Comparison of ENCODE assay signal across 8 mouse cellular contexts in the genomic region with DNA sequence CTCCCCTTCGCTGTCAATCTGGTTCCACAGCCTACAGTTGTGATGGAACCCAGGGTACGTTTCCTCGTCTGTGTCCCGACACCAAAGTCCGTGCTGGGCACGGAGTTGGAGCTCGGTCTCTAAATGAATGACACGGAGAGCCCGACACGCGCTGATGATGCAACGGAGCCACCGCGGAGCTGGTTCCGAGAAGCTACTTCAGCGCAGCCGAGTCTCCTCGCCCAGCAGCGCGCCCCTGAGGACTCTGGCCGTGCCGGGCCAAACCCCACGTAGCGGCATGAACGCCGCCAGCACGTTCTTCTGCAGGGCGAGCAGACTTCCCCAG. TPM values are rescaled to one million over a fixed set of nuclear protein-coding genes. Genes with fewer than 3 reads are reported as not detected.
DNase-seq lines count a peak whose midpoint lies in the region; ATAC-seq and TF ChIP-seq lines count a peak whose summit lies in the region.

No protein-coding gene starts in this region.

- no peaks in the 10 kb centered on the region for H3K9me3 ChIP-seq in kidney, postnatal 0 days (replicated peaks; ENCODE audit: low read length)
- no peaks in the 10 kb centered on the region for H3K9me3 ChIP-seq in embryonic facial prominence, embryonic 11.5 days (replicated peaks; ENCODE audit: control insufficient read depth, low read length)
- no peaks in the 10 kb centered on the region for H3K9me3 ChIP-seq in intestine, embryonic 14.5 days (ENCODE audit: control insufficient read depth, low read length)
- no peaks in the 10 kb centered on the region for H3K9me3 ChIP-seq in midbrain, postnatal 0 days (ENCODE audit: low read length)

- no peak; the same call in 1 of the 2 replicates for ATAC-seq in kidney, postnatal 0 days (replicated peaks; ENCODE audit: low FRiP score, low read depth)
- ATAC-seq in embryonic facial prominence, embryonic 11.5 days (replicated peaks; ENCODE audit: insufficient number of reproducible peaks, low FRiP score, low TSS enrichment, low read depth), result no peak
- ATAC-seq in intestine, embryonic 14.5 days (replicated peaks; ENCODE audit: low FRiP score, low TSS enrichment, low read depth), result no peak; the same call in none of the 2 replicates
- no peak for ATAC-seq in midbrain, postnatal 0 days (ENCODE audit: low FRiP score)
- no peak for ATAC-seq in megakaryocyte-erythroid progenitor cell, adult 5-6 weeks (replicated peaks; ENCODE audit: low FRiP score, low TSS enrichment, poor library complexity, severe bottlenecking)

- no peaks in the 10 kb centered on the region for H3K4me1 ChIP-seq in kidney, postnatal 0 days (replicated peaks; ENCODE audit: insufficient read depth, low read length)
- no peaks in the 10 kb centered on the region; the same call in 1 of the 2 replicates for H3K4me1 ChIP-seq in embryonic facial prominence, embryonic 11.5 days (ENCODE audit: control insufficient read depth, insufficient read depth, low read length)
- H3K4me1 ChIP-seq in intestine, embryonic 14.5 days (replicated peaks; ENCODE audit: control insufficient read depth, insufficient read depth, low read length), result peaks cover 6% of the 10 kb centered on the region
- no peaks in the 10 kb centered on the region for H3K4me1 ChIP-seq in midbrain, postnatal 0 days (ENCODE audit: insufficient read depth, low read length)

- DNase-seq in kidney, postnatal 0 days (ENCODE audit: low spot score), result no peak
- DNase-seq in kidney, postnatal 14 days, result no peak
- no peak for DNase-seq in embryonic facial prominence, embryonic 11.5 days (ENCODE audit: low spot score)
- no peak for DNase-seq in intestine, embryonic 14.5 days (ENCODE audit: low spot score)
- no peak for DNase-seq in midbrain, postnatal 0 days (ENCODE audit: low spot score)
- DNase-seq in spleen, postnatal 36 days (ENCODE audit: low spot score in 2 of 2), result no peak
- no peak for DNase-seq in left cerebral cortex, adult 18-20 months (ENCODE audit: low spot score in 2 of 2)

- under 1% methylated on average over 27 of the region's 28 CpGs for WGBS in kidney, postnatal 0 days
- WGBS in embryonic facial prominence, embryonic 11.5 days, result under 1% methylated on average over 28 of the region's 28 CpGs
- WGBS in intestine, embryonic 14.5 days, result under 1% methylated on average over 28 of the region's 28 CpGs
- WGBS in midbrain, postnatal 0 days, result under 1% methylated on average over 28 of the region's 28 CpGs

- TF ChIP-seq CTCF in kidney, postnatal 0 days (IDR thresholded peaks at IDR 0.05; ENCODE audit: low read depth), result no peak
- TF ChIP-seq CTCF in midbrain, postnatal 0 days (IDR thresholded peaks at IDR 0.05), result no peak

- H3K27ac ChIP-seq in kidney, postnatal 0 days, result peak overlapping the region; percentile 83
- peak overlapping the region; percentile 9; the same call in 1 of the 2 replicates for H3K27ac ChIP-seq in embryonic facial prominence, embryonic 11.5 days (replicated peaks; ENCODE audit: low read depth, low read length)
- peak overlapping the region; percentile 79 for H3K27ac ChIP-seq in intestine, embryonic 14.5 days (ENCODE audit: low read depth)
- peak overlapping the region; percentile 55 for H3K27ac ChIP-seq in midbrain, postnatal 0 days (ENCODE audit: low read depth, low read length)

- no peaks in the 10 kb centered on the region for H3K27me3 ChIP-seq in kidney, postnatal 0 days (ENCODE audit: insufficient read depth, low read length)
- no peaks in the 10 kb centered on the region for H3K27me3 ChIP-seq in embryonic facial prominence, embryonic 11.5 days (ENCODE audit: control insufficient read depth, insufficient read depth, low read length)
- H3K27me3 ChIP-seq in intestine, embryonic 14.5 days (replicated peaks; ENCODE audit: control insufficient read depth, insufficient read depth, low read length), result no peaks in the 10 kb centered on the region
- H3K27me3 ChIP-seq in midbrain, postnatal 0 days (ENCODE audit: insufficient read depth, low read length), result no peaks in the 10 kb centered on the region

- peak overlapping the region; percentile 73 for H3K4me2 ChIP-seq in kidney, postnatal 0 days (ENCODE audit: low read length)
- peak overlapping the region; percentile 78 for H3K4me2 ChIP-seq in embryonic facial prominence, embryonic 11.5 days (ENCODE audit: low read depth, low read length)
- H3K4me2 ChIP-seq in intestine, embryonic 14.5 days (ENCODE audit: low read length), result peak overlapping the region; percentile 83
- H3K4me2 ChIP-seq in midbrain, postnatal 0 days (ENCODE audit: low read depth, low read length, poor library complexity, severe bottlenecking), result peak overlapping the region; percentile 83

- peak overlapping the region; percentile 79 for H3K9ac ChIP-seq in kidney, postnatal 0 days (ENCODE audit: low read depth, low read length)
- H3K9ac ChIP-seq in embryonic facial prominence, embryonic 11.5 days (replicated peaks; ENCODE audit: low read length), result peak overlapping the region; percentile 86
- H3K9ac ChIP-seq in intestine, embryonic 14.5 days (ENCODE audit: low read length), result peak overlapping the region; percentile 82
- peak overlapping the region; percentile 68 for H3K9ac ChIP-seq in midbrain, postnatal 0 days (replicated peaks; ENCODE audit: low read length, poor library complexity, severe bottlenecking)

- H3K36me3 ChIP-seq in kidney, postnatal 0 days (ENCODE audit: insufficient read depth, low read length), result no peaks in the 10 kb centered on the region
- no peaks in the 10 kb centered on the region for H3K36me3 ChIP-seq in embryonic facial prominence, embryonic 11.5 days (replicated peaks; ENCODE audit: control insufficient read depth, insufficient read depth, low read depth, low read length)
- H3K36me3 ChIP-seq in intestine, embryonic 14.5 days (ENCODE audit: control insufficient read depth, insufficient read depth, low read length), result no peaks in the 10 kb centered on the region
- H3K36me3 ChIP-seq in midbrain, postnatal 0 days (ENCODE audit: insufficient read depth, low read length), result no peaks in the 10 kb centered on the region

- peak overlapping the region; percentile 82 for H3K4me3 ChIP-seq in kidney, postnatal 0 days (replicated peaks; ENCODE audit: low read depth, low read length)
- peak overlapping the region; percentile 98 for H3K4me3 ChIP-seq in embryonic facial prominence, embryonic 11.5 days (ENCODE audit: low read depth, low read length)
- peak overlapping the region; percentile 89 for H3K4me3 ChIP-seq in intestine, embryonic 14.5 days (ENCODE audit: low read depth, low read length)
- peak overlapping the region; percentile 72 for H3K4me3 ChIP-seq in midbrain, postnatal 0 days (ENCODE audit: low read depth, low read length)

RNA-seq across cellular contexts. Expression of a gene that starts 0.3 kb away (rescaled TPM):
- 94.3 and 98.7 TPM in 2 replicates for polyA plus RNA-seq in kidney, postnatal 0 days (2015; fragmentation: Nextera tagmentation; extraction: Ambion mirVana)
- polyA plus RNA-seq in embryonic facial prominence, embryonic 11.5 days (2014; fragmentation: Nextera tagmentation; extraction: Ambion mirVana), result 189 and 190 TPM in 2 replicates
- polyA plus RNA-seq in intestine, embryonic 14.5 days (2014; fragmentation: Nextera tagmentation; extraction: Ambion mirVana), result 167 and 177 TPM in 2 replicates
- total RNA-seq in midbrain, postnatal 0 days (2014; rRNA removed), result 85.9 and 90.0 TPM in 2 replicates
- polyA plus RNA-seq in midbrain, postnatal 0 days (2015; fragmentation: Nextera tagmentation; extraction: Ambion mirVana), result 134 and 138 TPM in 2 replicates
- 116 and 137 TPM in 2 replicates for total RNA-seq in megakaryocyte-erythroid progenitor cell, adult 5-6 weeks (2014; fragmentation: Nextera tagmentation)
- total RNA-seq in megakaryocyte-erythroid progenitor cell, adult 5-6 weeks (2017), result 107 and 111 TPM in 2 replicates
- 10 to 100 TPM; 62.4 to 69.6 TPM for total RNA-seq in left cerebral cortex, adult 18-20 months (2021)

RNA-seq across cellular contexts. Expression of a gene that starts 22.4 kb away (rescaled TPM):
- 2.0 and 3.0 TPM in 2 replicates for polyA plus RNA-seq in kidney, postnatal 0 days (2015; fragmentation: Nextera tagmentation; extraction: Ambion mirVana)
- 0.92 and 1.9 TPM in 2 replicates for polyA plus RNA-seq in embryonic facial prominence, embryonic 11.5 days (2014; fragmentation: Nextera tagmentation; extraction: Ambion mirVana)
- 0.16 TPM in 1 of 2 replicates, not detected in the other for polyA plus RNA-seq in intestine, embryonic 14.5 days (2014; fragmentation: Nextera tagmentation; extraction: Ambion mirVana)
- total RNA-seq in midbrain, postnatal 0 days (2014; rRNA removed), result 0.22 TPM in 1 of 2 replicates, not detected in the other
- polyA plus RNA-seq in midbrain, postnatal 0 days (2015; fragmentation: Nextera tagmentation; extraction: Ambion mirVana), result 0.50 and 1.3 TPM in 2 replicates
- not detected in 2 replicates for total RNA-seq in megakaryocyte-erythroid progenitor cell, adult 5-6 weeks (2014; fragmentation: Nextera tagmentation)
- not detected in 2 replicates for total RNA-seq in megakaryocyte-erythroid progenitor cell, adult 5-6 weeks (2017)
- total RNA-seq in left cerebral cortex, adult 18-20 months (2021), result not detected

RNA-seq across cellular contexts. Expression of a gene that starts 23.6 kb away (rescaled TPM):
- 2.5 and 2.8 TPM in 2 replicates for polyA plus RNA-seq in kidney, postnatal 0 days (2015; fragmentation: Nextera tagmentation; extraction: Ambion mirVana)
- polyA plus RNA-seq in embryonic facial prominence, embryonic 11.5 days (2014; fragmentation: Nextera tagmentation; extraction: Ambion mirVana), result 0.43 and 0.82 TPM in 2 replicates
- polyA plus RNA-seq in intestine, embryonic 14.5 days (2014; fragmentation: Nextera tagmentation; extraction: Ambion mirVana), result 0.16 TPM in 1 of 2 replicates, not detected in the other
- 1.3 and 3.0 TPM in 2 replicates for total RNA-seq in midbrain, postnatal 0 days (2014; rRNA removed)
- 1.2 and 1.4 TPM in 2 replicates for polyA plus RNA-seq in midbrain, postnatal 0 days (2015; fragmentation: Nextera tagmentation; extraction: Ambion mirVana)
- total RNA-seq in megakaryocyte-erythroid progenitor cell, adult 5-6 weeks (2014; fragmentation: Nextera tagmentation), result not detected in 2 replicates
- total RNA-seq in megakaryocyte-erythroid progenitor cell, adult 5-6 weeks (2017), result not detected in 2 replicates
- total RNA-seq in left cerebral cortex, adult 18-20 months (2021), result 1 to 10 TPM; 1.1 to 1.6 TPM

Comparison
In these comparisons a context has a peak if more than half of its experiments do, and no peak if none do; other contexts are left out.
1. H3K27ac ChIP-seq: peak in every context shown above with its lines; median percentile 83 in kidney, postnatal 0 days; 79 in intestine, embryonic 14.5 days; 55 in midbrain, postnatal 0 days; 9 in embryonic facial prominence, embryonic 11.5 days.